Mouse (Mus musculus): Measurements from ENCODE around the gene Hspd1.

Gene Hspd1

GRCm38 (mm10) chr1:55107644-55108043 lies 19.6 kb upstream of the Hspd1 start:
- DNase-seq (ENCODE audit: low read depth, low spot score), result no peak
- H3K27me3 ChIP-seq (ENCODE audit: control insufficient read depth, insufficient read depth, low read length, poor library complexity, severe bottlenecking), result no peaks in the 10 kb centered on the region
- no peaks in the 10 kb centered on the region for H3K36me3 ChIP-seq (ENCODE audit: control insufficient read depth, insufficient read depth, low read length, poor library complexity, severe bottlenecking)

DNA sequence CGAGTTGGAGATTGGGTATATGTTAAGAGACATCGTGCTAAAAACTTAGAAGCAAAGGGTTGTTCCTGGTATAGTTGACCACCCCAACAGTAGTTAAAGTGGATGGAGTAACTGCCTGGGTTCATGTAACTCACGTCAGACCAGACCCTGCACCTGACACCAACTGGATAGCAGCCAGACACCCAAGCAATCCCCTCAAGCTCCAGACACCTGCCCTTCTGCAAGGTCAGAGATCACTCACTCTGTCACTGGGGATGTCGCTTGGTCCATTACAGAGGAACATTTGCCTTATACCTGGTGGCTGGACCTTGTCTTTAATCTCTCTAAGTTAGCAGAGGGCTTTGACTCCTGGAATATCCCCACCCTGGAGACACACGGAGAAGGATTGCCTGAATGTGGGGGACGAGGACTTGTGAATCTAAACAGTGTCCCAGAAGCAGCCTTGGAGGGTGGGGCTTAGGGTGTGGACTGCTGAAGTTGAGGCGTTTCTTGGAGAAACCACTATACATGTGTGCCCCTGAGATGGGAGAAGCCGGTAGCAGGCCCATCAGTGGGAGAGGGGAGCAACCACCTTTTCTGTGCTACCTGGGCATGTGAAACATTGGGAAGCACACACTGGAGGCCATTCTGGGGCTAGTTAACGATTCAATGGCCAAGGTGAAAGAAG lies 19.0 kb upstream of the Hspd1 start:
- no peak for DNase-seq (ENCODE audit: low read depth, low spot score)
- Histone ChIP-seq H3K27me3 (ENCODE audit: control insufficient read depth, insufficient read depth, low read length, poor library complexity, severe bottlenecking) (no peaks in the 10 kb centered on the region), H3K36me3 (ENCODE audit: control insufficient read depth, insufficient read depth, low read length, poor library complexity, severe bottlenecking) (no peaks in the 10 kb centered on the region)

DNA sequence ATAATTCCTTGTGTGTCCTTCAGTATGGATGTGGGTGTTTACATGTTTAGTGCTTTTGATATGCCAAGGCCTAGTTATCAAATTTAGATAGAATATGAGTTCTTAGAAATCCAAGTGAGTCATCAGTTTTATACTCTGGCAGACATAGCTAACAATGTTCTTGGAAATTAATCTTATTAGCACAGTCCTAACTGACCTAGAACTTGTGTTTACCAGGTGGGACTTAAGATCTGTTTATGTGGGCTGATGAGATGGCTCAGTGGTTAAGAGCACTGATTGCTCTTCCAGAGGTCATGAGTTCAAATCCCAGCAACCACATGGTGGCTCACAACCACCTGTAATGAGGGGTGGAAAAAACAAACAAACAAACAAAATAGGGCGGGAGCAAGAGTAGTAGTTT lies 4.4 kb upstream of the Hspd1 start:
- no peak for DNase-seq (ENCODE audit: low read depth, low spot score)
- no peaks in the 10 kb centered on the region for H3K27me3 ChIP-seq (ENCODE audit: control insufficient read depth, insufficient read depth, low read length, poor library complexity, severe bottlenecking)
- H3K36me3 ChIP-seq (ENCODE audit: control insufficient read depth, insufficient read depth, low read length, poor library complexity, severe bottlenecking), result peaks cover 2% of the 10 kb centered on the region

GRCm38 (mm10) chr1:55092056-55092455 lies 4.0 kb upstream of the Hspd1 start:
- Histone ChIP-seq H3K27me3 (ENCODE audit: control insufficient read depth, insufficient read depth, low read length, poor library complexity, severe bottlenecking) (no peaks in the 10 kb centered on the region), H3K36me3 (ENCODE audit: control insufficient read depth, insufficient read depth, low read length, poor library complexity, severe bottlenecking) (peaks cover 2% of the 10 kb centered on the region)
- DNase-seq (ENCODE audit: low read depth, low spot score), result no peak

DNA sequence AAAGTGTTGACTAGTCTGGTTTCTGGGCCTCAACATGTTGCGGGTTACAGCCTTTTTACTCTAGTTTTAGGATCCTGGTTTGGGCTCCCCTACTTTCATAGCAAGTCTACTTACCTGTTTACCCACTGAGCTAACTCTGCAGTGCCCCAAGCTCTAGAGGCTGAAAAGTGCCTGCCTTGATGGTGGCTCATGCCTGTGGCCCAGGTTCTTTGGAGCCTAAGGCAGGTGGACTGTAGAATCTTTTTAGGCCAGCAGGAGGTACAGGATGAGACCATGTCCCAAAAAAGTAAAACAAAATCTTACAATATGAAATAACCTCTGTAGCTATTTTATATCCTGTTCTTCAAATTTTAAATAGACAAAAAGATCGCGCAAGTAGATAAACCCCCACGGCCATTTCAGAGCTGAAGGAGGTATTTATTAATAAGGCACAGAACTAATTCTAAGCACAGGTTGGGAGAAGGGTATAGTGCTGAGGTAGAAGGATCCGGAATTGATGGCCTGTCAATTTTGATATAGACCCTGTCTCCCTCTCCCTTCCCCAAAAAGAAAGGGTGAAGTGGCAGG lies 1.5 kb upstream of the Hspd1 start:
- DNase-seq (ENCODE audit: low read depth, low spot score), result peak; percentile 28
- no peaks in the 10 kb centered on the region for H3K27me3 ChIP-seq (ENCODE audit: control insufficient read depth, insufficient read depth, low read length, poor library complexity, severe bottlenecking)
- H3K36me3 ChIP-seq (ENCODE audit: control insufficient read depth, insufficient read depth, low read length, poor library complexity, severe bottlenecking), result peaks cover 7% of the 10 kb centered on the region

GRCm38 (mm10) chr1:55088611-55089497 lies 811 bp upstream of the Hspd1 start:
- DNase-seq (ENCODE audit: low read depth, low spot score), result no peak
- Histone ChIP-seq H3K27me3 (ENCODE audit: control insufficient read depth, insufficient read depth, low read length, poor library complexity, severe bottlenecking) (no peaks in the 10 kb centered on the region), H3K36me3 (ENCODE audit: control insufficient read depth, insufficient read depth, low read length, poor library complexity, severe bottlenecking) (peaks cover 11% of the 10 kb centered on the region)

GRCm38 (mm10) chr1:55087401-55087904 lies 590 bp downstream of the Hspd1 start:
- no peaks in the 10 kb centered on the region for H3K27me3 ChIP-seq (ENCODE audit: control insufficient read depth, insufficient read depth, low read length, poor library complexity, severe bottlenecking)
- no peak for DNase-seq (ENCODE audit: low read depth, low spot score)
- peaks cover 16% of the 10 kb centered on the region for H3K36me3 ChIP-seq (ENCODE audit: control insufficient read depth, insufficient read depth, low read length, poor library complexity, severe bottlenecking)

DNA sequence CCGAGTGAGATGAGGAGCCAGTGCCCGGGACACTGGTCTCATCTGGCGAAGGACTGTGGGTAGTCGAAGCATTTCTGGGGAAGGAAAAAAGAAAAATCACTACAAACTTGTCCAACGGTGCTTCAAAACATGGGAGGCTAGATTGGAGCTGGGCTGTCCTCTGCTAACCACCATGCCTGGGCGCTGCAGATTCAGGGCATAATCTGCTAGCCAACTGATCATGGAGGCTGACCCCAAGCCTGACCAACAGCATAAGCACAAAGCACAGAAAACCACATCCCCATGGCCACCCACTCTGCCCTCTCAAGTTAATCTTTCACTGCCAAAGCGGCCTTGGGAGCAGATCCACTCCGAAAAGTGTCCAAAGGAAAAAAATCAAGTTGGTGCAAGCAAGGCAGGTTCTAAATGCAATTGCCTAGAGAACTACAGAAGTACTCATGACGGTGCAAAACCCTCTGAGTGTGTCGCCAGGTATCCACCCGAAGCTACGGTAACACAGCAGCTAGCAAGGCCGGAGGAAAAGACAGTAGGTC lies 1.1 kb downstream of the Hspd1 start:
- Histone ChIP-seq H3K36me3 (ENCODE audit: control insufficient read depth, insufficient read depth, low read length, poor library complexity, severe bottlenecking) (peaks cover 18% of the 10 kb centered on the region), H3K27me3 (ENCODE audit: control insufficient read depth, insufficient read depth, low read length, poor library complexity, severe bottlenecking) (no peaks in the 10 kb centered on the region)
- no peak for DNase-seq (ENCODE audit: low read depth, low spot score)

DNA sequence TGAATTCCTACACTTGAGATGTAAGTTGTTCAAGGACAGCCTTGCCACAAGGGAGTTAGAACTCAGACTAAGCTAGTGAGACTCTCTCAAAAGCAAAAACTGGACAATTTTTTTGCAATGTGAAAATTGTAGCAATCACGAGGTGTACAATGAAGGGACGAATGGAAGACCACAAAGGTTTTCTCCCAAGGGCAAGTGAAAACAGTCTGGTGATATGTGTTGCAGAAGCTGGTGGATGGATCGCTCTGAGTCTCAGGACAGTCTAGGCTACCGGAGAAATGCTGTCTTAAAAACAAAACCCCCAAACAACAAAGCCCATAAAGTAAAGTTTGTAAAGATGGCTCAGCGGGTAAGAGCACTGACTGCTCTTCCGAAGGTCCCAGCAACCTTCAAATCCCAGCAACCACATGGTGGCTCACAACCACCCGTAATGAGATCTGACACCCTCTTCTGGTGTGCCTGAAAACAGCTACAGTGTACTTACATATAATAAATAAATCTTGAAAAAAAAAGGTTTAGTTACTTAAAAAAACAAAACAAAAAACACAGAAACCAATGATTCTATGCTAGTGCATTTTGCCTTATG lies 2.2 kb downstream of the Hspd1 start:
- no peak for DNase-seq (ENCODE audit: low read depth, low spot score)
- H3K27me3 ChIP-seq (ENCODE audit: control insufficient read depth, insufficient read depth, low read length, poor library complexity, severe bottlenecking), result no peaks in the 10 kb centered on the region
- H3K36me3 ChIP-seq (ENCODE audit: control insufficient read depth, insufficient read depth, low read length, poor library complexity, severe bottlenecking), result peaks cover 18% of the 10 kb centered on the region

GRCm38 (mm10) chr1:55082106-55082505 lies 5.9 kb downstream of the Hspd1 start:
- Histone ChIP-seq H3K27me3 (ENCODE audit: control insufficient read depth, insufficient read depth, low read length, poor library complexity, severe bottlenecking) (no peaks in the 10 kb centered on the region), H3K36me3 (ENCODE audit: control insufficient read depth, insufficient read depth, low read length, poor library complexity, severe bottlenecking) (peaks cover 24% of the 10 kb centered on the region)
- DNase-seq (ENCODE audit: low read depth, low spot score), result peak; percentile 57

DNA sequence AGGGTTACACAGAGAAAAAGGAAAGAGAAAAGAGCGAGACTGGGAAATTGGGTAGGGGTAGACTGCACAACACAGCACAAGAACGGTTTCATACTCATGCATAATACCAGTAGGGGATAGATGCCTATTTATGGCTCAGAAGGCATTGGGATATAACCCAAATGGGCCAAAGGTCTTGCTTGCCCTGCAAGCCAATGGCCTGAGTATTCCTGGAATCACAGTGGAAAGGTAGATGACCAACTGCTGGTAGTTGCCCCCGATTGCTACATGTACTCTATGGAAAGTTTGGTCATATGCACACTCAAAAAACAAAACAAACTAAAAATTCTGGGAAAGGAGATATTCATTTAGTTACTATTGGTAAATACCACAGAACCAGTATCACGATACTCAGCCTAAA lies 8.4 kb downstream of the Hspd1 start:
- Histone ChIP-seq H3K36me3 (ENCODE audit: control insufficient read depth, insufficient read depth, low read length, poor library complexity, severe bottlenecking) (peaks cover 22% of the 10 kb centered on the region), H3K27me3 (ENCODE audit: control insufficient read depth, insufficient read depth, low read length, poor library complexity, severe bottlenecking) (no peaks in the 10 kb centered on the region)
- no peak for DNase-seq (ENCODE audit: low read depth, low spot score)

- no peaks in the 10 kb centered on the region for H3K27me3 ChIP-seq (ENCODE audit: control insufficient read depth, insufficient read depth, low read length, poor library complexity, severe bottlenecking)
- DNase-seq (ENCODE audit: low read depth, low spot score), result no peak
- H3K36me3 ChIP-seq (ENCODE audit: control insufficient read depth, insufficient read depth, low read length, poor library complexity, severe bottlenecking), result peaks cover 10% of the 10 kb centered on the region
Observed at GRCm38 (mm10) chr1:55076849-55077516, 11.1 kb downstream of the Hspd1 start.

DNA sequence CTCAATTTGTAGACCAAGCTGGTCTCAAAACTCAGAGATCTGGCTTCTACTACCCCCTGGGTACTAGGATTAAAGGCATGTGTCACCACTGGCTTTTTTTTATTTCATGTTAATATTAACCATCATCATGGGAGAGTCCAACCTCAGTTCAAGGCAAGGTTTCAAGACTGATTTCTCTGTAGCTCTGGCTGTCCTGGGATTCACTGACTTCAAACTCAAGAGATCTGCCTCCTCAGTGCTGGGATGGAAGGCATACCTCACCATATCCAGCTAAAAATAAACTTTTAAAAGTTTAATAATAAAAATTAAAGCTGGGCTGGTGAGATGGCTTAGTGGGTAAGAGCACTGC lies 11.7 kb downstream of the Hspd1 start:
- Histone ChIP-seq H3K27me3 (ENCODE audit: control insufficient read depth, insufficient read depth, low read length, poor library complexity, severe bottlenecking) (no peaks in the 10 kb centered on the region), H3K36me3 (ENCODE audit: control insufficient read depth, insufficient read depth, low read length, poor library complexity, severe bottlenecking) (peaks cover 9% of the 10 kb centered on the region)
- no peak for DNase-seq (ENCODE audit: low read depth, low spot score)

GRCm38 (mm10) chr1:55075652-55076394 lies 12.2 kb downstream of the Hspd1 start:
- no peak for DNase-seq (ENCODE audit: low read depth, low spot score)
- Histone ChIP-seq H3K27me3 (ENCODE audit: control insufficient read depth, insufficient read depth, low read length, poor library complexity, severe bottlenecking) (no peaks in the 10 kb centered on the region), H3K36me3 (ENCODE audit: control insufficient read depth, insufficient read depth, low read length, poor library complexity, severe bottlenecking) (peaks cover 7% of the 10 kb centered on the region; the same call in 1 of the 2 replicates)

Measured in splenic B cell, adult 2 months (primary cell).